Mouse (Mus musculus): ENCODE data around the gene Srgn.

Srgn gene

GRCm38 (mm10) chr10:62527351-62527750, at the start of gene Srgn:
TSS of gene Srgn (minus strand) at chr10:62527451.
- DNase-seq (ENCODE audit: low spot score in 2 of 2): no peak

DNA sequence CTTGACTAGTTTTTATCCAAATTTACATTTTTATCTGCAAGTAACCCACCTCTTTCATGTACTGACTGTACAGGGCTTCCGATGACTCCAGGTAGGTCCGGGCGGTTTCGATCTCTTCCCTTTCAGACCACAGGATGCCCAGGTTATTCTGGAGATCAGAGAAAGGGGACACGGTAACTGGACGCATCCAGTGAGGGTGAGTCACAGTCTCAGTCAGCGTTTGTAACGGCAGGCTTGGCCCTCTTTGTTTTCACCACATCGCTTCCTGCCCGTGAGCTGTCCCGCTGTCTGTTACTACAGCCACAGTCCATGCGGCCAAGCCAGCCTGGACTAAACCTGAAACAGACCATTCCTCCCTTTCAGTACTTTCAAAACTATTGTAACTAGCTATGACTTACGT, 47.8 kb upstream of the Srgn start:
- no peak for DNase-seq (ENCODE audit: low spot score in 2 of 2)

GRCm38 (mm10) chr10:62570126-62570871, 43.0 kb upstream of the Srgn start:
- no peak for DNase-seq (ENCODE audit: low spot score in 2 of 2)

DNA sequence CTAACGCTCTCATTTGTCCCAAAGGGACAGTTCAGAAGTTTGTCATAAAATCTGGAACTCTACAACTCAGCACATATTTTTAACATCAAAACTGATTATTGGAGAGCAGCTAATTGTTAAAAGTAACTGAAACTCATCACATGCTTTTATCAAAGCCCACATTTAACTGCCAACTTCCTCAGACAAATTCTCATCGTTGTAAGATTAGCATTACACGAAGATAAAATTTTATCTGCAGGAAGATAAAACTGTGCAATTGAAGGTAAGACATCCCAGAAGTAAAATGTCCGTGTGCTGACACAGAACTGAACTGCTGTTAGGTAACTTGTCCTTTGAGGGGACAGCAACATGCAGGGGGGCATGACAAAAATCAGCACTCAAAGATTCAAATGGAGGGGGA, 41.6 kb upstream of the Srgn start:
- DNase-seq (ENCODE audit: low spot score in 2 of 2): no peak

GRCm38 (mm10) chr10:62557736-62558135, 30.5 kb upstream of the Srgn start:
- no peak for DNase-seq (ENCODE audit: low spot score in 2 of 2)

DNA sequence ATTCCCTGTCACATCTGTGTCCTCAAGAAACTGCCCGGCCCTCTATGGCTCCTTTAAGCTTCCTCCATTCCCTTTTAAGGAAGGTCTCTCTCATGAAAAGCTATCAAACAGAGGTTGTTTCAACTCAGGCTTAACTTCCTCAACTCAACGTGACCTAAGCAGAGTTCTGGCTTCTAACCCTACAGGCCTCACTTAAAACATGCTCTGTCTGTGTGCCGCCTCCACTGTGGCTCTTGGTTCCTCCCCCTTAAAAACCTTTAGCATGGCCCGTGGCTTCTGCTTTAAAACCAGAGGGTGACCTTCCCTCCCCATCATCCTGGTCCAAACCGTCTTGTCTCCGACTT, 29.3 kb upstream of the Srgn start:
- no peak for DNase-seq (ENCODE audit: low spot score in 2 of 2)

DNA sequence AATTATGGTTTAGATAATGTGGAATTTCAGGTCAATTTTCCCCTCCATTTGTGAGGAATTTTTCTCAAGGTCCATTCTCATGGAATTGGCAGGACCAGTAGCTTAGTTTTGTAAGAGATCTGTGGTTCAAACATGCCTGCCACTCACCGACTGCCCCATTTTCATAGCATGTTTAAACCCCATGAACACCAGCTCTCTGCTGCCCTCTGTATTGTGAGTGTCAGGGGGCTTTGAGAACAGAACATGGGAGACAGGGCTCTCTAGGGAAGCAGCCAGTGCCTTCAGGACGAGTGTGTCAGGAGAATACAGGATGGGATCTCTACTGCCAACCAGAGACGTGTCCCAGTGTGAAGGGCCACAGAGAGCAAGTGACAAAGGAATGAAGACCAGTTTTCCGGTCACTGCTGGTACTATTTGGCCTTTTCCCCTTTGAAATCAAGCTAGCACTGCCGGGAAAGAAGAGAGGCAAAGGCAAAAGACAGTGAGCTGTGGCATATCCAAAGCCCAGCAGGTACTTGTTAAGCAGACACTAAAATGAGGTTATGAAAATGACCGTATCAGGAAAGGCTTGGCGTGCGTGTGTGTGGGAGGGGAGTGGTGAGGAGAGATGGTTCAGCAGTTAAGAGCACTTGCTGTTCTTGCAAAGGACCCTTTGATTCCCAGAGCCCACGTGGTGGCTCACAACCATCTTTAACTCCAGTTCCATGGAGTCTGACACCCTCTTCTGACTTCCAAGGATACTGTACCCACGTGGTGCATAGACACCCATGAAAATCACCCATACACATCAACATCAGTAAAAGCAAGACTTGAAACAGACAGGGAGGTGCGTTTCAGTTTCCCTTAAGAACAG, 28.7 kb upstream of the Srgn start:
- DNase-seq (ENCODE audit: low spot score in 2 of 2): no peak

DNA sequence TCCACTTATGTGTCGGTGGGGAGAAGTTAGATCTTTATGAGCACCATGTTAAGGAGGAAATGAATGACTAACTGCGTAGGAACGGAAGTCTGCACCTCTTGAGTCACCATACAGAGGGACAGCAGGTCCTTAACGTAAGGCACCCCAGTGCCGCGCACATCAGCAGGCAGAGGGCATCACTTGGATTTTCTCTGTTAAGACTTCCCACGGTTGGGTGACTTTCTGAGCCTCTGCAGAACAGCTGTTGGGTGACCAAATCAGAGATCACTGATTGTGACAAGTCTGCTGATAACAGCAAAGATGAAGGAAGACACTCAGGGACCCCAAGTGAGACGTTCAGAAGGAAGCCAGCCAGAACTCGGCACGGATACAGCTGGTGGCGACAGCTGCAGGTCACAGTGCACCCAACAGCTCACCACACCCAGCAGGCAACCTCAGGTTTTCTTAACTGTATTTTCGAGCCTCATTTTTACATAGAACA, 26.4 kb upstream of the Srgn start:
- no peak for DNase-seq (ENCODE audit: low spot score in 2 of 2)

GRCm38 (mm10) chr10:62550787-62551300, 23.6 kb upstream of the Srgn start:
- peak; percentile 27 to 28 for DNase-seq (ENCODE audit: low spot score in 2 of 2)

DNA sequence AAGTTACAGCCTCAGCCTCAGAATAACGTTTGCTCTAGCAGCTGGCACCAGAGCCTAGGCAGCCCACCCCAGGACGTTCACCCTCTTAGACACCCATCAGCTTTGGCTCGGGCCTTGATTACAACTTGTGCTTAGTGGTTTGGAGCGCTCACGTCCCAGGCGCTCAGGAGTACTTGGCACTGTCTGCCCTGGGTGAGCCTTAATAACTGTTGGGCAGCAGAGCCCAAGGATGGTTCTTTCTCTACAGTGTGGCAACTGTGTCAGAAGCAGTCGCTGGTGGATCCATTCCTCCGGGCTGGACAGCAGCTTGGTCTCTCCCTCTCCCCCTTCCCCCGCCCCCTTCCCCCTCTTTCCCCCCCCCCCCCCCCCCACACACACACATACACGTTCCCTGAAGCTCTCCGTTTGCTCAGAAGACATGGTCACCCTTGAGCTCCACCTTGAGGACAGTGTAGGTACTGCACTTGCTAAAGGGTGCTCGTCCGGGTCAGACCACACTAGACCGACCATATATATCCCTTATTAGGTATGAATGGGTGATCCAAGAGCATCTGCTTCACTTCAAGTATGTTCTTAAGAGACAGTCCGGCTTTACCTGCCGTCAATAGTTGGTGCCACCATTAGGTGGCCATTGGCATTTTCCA, 22.4 kb upstream of the Srgn start:
- peak in 1 of 2 experiments; percentile 32 for DNase-seq (ENCODE audit: low spot score in 2 of 2)

- no peak for DNase-seq (ENCODE audit: low spot score in 2 of 2)
Measured at GRCm38 (mm10) chr10:62546441-62546840, 19.2 kb upstream of the Srgn start.

- no peak for DNase-seq (ENCODE audit: low spot score in 2 of 2)
Measured at GRCm38 (mm10) chr10:62545759-62546158, 18.5 kb upstream of the Srgn start.

- no peak for DNase-seq (ENCODE audit: low spot score in 2 of 2)
Measured at GRCm38 (mm10) chr10:62544316-62544715, 17.1 kb upstream of the Srgn start.

GRCm38 (mm10) chr10:62543399-62543808, 16.2 kb upstream of the Srgn start:
- no peak for DNase-seq (ENCODE audit: low spot score in 2 of 2)

- no peak for DNase-seq (ENCODE audit: low spot score in 2 of 2)
Measured at GRCm38 (mm10) chr10:62542928-62543327, 15.7 kb upstream of the Srgn start.

- DNase-seq (ENCODE audit: low spot score in 2 of 2): no peak
Measured at GRCm38 (mm10) chr10:62542507-62542906, 15.3 kb upstream of the Srgn start.

GRCm38 (mm10) chr10:62541499-62541898, 14.2 kb upstream of the Srgn start:
- DNase-seq (ENCODE audit: low spot score in 2 of 2): no peak

DNA sequence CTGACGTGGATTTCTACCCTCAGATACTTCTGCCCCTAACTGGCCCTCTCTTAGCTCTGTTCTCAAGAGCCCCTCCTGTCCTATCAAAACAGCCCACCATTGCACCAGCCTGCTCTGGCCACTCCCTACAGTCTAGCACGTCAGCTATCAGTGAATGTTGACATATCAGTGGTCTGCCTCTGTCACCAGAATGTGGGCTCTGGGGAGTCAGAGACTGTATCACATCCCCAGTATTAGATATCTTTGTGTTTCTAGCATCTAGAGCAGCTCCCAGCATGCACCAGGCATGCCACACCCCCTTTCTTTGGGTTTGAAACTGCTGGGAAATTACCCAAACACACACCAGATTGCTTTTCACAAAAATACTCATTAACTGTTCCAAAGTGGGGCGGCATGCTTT, 13.5 kb upstream of the Srgn start:
- DNase-seq (ENCODE audit: low spot score in 2 of 2): no peak

DNA sequence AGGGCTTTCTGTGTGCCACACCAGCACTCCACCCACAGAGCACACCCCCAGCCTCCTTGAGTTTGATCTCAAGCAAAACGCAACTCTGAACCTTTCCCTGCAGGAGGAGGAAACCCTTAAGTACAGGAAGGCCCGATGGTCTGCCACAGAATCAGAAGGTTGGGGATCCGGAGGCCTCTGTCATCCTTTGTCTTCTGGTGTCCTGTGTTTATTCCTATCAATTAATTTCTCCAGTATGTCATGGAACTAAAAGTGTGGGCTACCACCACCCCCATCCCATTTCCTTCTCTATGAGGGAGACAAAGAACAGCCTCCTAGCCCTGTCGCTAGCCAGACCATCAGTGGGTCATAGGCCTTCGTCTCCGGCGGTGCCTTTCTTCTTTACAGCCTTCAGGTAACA, 7.3 kb upstream of the Srgn start:
- DNase-seq (ENCODE audit: low spot score in 2 of 2): no peak

DNA sequence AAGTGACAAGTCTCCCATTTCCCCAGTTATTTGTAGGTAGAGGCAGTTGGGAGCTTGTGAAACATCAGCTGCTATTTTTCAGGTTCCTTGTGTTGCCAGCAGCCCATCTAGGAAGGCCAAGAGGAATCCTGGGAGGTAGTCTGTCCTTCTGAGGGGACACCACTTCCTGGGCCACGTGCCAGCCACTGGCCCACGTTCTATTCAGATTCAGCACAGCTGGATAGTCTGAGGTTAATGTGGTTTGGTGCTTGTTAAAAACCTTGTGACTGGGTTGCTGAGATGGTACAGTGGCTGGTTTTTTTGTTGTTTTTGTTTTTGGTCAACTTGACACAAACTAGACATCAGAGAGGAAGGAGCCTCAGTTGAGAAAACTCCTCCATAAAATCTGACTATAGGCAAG, 5.6 kb upstream of the Srgn start:
- DNase-seq (ENCODE audit: low spot score in 2 of 2): no peak

DNA sequence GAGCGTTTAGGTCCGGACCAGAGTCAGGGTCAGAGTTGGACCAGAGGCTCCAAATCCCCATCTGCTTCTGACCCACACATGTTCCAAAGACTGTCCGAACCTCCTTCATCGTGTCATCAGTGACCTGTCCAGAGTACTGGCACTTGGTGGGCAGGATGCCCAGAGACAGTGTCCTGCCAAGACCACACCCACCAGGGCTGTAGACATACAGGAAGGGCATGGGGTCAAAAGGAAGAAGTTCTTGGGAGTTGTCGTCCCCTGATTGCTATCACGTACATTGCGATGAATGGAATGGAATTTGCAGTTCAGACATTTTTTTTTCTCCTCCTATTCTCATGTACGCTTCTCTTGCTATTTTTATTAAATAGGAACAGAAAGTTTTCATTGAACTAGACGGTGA, 2.9 kb upstream of the Srgn start:
- DNase-seq (ENCODE audit: low spot score in 2 of 2): no peak

DNA sequence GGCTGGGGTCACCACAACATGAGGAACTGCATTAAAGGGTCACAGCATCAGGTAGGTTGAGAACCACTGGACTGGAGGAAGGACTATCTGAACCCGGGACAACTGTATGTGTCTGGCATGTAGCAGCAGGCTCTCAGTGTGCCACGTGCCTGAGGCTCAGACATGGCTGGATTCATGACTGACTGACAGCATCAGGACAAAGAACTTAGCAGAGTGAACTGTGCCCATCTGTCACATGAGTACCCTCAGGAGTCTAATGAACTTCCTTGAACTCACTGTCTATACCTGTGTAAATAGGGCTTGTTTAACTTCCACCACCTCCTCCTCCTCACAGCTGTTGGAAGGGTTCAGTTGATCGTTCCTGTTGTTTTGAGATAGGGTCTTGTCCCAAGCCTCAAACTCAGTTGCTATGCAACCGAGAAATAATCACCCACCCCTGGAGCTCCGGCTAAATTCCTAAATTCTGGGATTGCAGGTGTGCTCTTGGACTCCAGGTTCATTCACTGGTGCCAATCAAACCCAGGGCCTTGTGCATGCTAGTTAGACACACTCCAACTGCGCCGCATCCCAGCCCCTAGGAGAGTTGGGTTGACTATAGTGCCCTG, 4.8 kb downstream of the Srgn start:
- no peak for DNase-seq (ENCODE audit: low spot score in 2 of 2)
